Mouse (Mus musculus) limb, embryonic 15.5 days (tissue): Measurements from ENCODE around the gene Cenpt. TPM values are rescaled to one million over a fixed set of nuclear protein-coding genes. Genes with fewer than 3 reads are reported as not detected.

Experiments used
- ATAC-seq: fragments of 200-750 bp; cut with Nextera tagmentation; 2 replicates; pipeline ENCODE4 v1.8.0; 2017; ENCODE audit warnings: low read depth, moderate TSS enrichment; ENCODE audit not compliant: insufficient number of reproducible peaks, low FRiP score, low TSS enrichment
- H3K27ac ChIP-seq: fragments of 300-500 bp; sonication (generic); 2 replicates; pipeline ENCODE4 v1.5.1; 2015; ENCODE audit warnings: moderate library complexity, mild to moderate bottlenecking, inconsistent platforms
- H3K27me3 ChIP-seq: fragments of 300-500 bp; sonication (generic); 2 replicates; pipeline ENCODE4 v1.6.1; 2015; ENCODE audit warnings: inconsistent platforms
- H3K36me3 ChIP-seq: fragments of 300-500 bp; sonication (generic); 2 replicates; pipeline ENCODE4 v1.6.1; 2015; ENCODE audit warnings: inconsistent platforms
- H3K4me1 ChIP-seq: fragments of 300-500 bp; sonication (generic); 2 replicates; pipeline ENCODE4 v1.6.1; 2015; ENCODE audit warnings: inconsistent platforms
- H3K4me2 ChIP-seq: fragments of 300-500 bp; sonication (generic); 2 replicates; pipeline ENCODE4 v1.6.1; 2015; ENCODE audit warnings: mild to moderate bottlenecking, inconsistent platforms
- H3K4me3 ChIP-seq: fragments of 300-500 bp; sonication (generic); 2 replicates; pipeline ENCODE4 v1.5.1; 2015; ENCODE audit warnings: mild to moderate bottlenecking, inconsistent platforms
- H3K9ac ChIP-seq: fragments of 300-500 bp; sonication (generic); 2 replicates; pipeline ENCODE4 v1.6.1; 2015; ENCODE audit warnings: inconsistent platforms
- H3K9me3 ChIP-seq: fragments of 300-500 bp; sonication (generic); 2 replicates; pipeline ENCODE4 v1.6.1; 2016; ENCODE audit warnings: inconsistent platforms
- WGBS: fragments of 180-500 bp; shearing (Covaris S2); methylation state at CpG from one replicate; pipeline ENCODE4 v1.1.7; 2015; 5-methylcytosine and 5-hydroxymethylcytosine counted together
- polyA plus RNA-seq: library from polyadenylated mRNA; unstranded; fragments of >200 nt; fragmentation: Nextera tagmentation; extraction: Ambion mirVana; gene quantifications from 2 replicates; pipeline ENCODE4 v1.2.1, GENCODE M21; 2015

Gene Cenpt
- 42.3 and 44.7 TPM in 2 replicates for polyA plus RNA-seq

DNA sequence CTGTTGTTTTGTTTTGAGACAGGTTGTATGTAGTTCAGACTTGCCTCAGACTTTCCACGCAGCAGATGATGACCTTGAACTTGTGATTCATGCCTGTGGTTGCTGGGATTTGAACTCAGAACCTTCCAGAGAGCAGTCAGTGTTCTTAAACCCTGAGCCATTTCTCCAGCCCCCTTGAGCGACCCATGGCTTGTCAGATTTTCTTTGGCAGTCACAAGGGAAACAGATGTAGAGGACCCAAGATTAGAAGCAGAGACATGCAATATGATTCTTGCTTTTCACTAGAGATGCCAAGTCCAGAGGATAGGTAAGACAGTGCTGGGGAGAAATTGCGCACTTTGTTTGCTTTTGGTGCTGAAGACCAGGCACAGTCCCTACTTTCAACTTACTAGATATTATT, at the start of gene Cenpt:
Gene Cenpt (minus strand): TSS at position 101 of the 400 bp plus-strand sequence.
- H3K4me1 ChIP-seq = peaks cover 39% of the 10 kb centered on the region
- WGBS = 88% methylated on average over 3 of the region's 3 CpGs
- no peak within 1 kb of the TSS for H3K4me3 ChIP-seq
- no peaks in the 10 kb centered on the region for H3K27me3 ChIP-seq
- peaks cover 15% of the 10 kb centered on the region for H3K36me3 ChIP-seq
- peak within 1 kb of the TSS; percentile 87; the same call in 1 of the 2 replicates for H3K27ac ChIP-seq
- ATAC-seq = no peak
- no peak within 1 kb of the TSS for H3K9ac ChIP-seq
- peak within 1 kb of the TSS; percentile 46; the same call in 1 of the 2 replicates for H3K4me2 ChIP-seq
- no peaks in the 10 kb centered on the region for H3K9me3 ChIP-seq

- no peak for ATAC-seq
Measured at GRCm38 (mm10) chr8:105900941-105901616, 48.0 kb upstream of the Cenpt start.

DNA sequence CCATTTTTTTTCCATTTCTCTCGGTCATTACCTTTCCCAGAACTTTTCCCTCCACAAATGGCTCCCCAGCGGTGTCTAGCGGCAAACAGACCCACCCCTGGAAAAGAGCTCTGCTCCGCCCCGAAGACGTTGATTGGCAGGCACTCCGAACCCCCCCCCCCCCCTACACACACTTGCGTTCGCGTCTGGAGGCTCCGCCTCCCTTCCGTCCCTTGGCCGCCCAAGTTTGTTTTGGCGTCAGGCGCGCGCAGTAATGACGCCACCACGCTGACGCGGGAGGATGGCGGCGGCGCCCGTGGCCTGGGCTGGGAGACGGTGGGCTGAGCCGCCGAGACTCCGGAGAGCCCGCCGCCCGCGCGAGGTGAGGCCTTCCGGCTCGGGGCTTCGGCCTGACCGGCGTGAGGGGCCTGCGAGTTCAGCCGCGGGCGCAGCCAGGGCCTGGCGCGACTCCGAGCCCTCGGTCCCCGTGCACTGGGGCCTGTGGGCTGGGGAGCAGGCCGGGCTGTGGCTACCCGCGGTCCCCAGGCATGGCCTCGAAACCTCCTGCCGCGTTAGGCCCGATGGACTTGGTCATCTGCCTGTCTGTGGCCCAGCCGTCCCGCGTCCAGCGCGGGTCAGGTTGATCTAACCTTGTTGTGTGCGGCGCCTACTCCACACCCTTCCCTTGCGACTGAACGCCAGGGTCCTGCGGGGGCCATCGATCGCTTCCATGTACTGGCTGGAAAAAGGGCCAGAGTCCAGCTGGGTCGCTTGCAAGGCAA, 47.3 kb upstream of the Cenpt start, which contains the start of gene Pskh1:
Gene Pskh1 (plus strand): TSS at position 262 of the 761 bp plus-strand sequence.
- Histone ChIP-seq H3K9ac (peak within 1 kb of the TSS; percentile 100), H3K27ac (peak within 1 kb of the TSS; percentile 94), H3K4me3 (peak within 1 kb of the TSS; percentile 95), H3K4me2 (peak within 1 kb of the TSS; percentile 62), H3K9me3 (no peaks in the 10 kb centered on the region), H3K27me3 (no peaks in the 10 kb centered on the region), H3K4me1 (peaks cover 11% of the 10 kb centered on the region), H3K36me3 (peaks cover 9% of the 10 kb centered on the region; the same call in 1 of the 2 replicates)
- ATAC-seq = peak; percentile 88
- under 1% methylated on average over 68 of the region's 68 CpGs for WGBS

More at GRCm38 (mm10) chr8:105900941-105901616, 48.0 kb upstream of the Cenpt start:
- no peaks in the 10 kb centered on the region for H3K27me3 ChIP-seq
- H3K9me3 ChIP-seq = no peaks in the 10 kb centered on the region
- H3K36me3 ChIP-seq = 0 out of 2 replicates have a peak, but pooled peaks cover 6% of the 10 kb centered on the region
- H3K4me2 ChIP-seq = peak overlapping the region; percentile 62
- peak overlapping the region; percentile 100 for H3K9ac ChIP-seq
- WGBS = 29% methylated on average over 16 of the region's 16 CpGs
- H3K4me3 ChIP-seq = peak overlapping the region; percentile 95
- H3K4me1 ChIP-seq = peaks cover 11% of the 10 kb centered on the region
- H3K27ac ChIP-seq = peak overlapping the region; percentile 94

GRCm38 (mm10) chr8:105897801-105898480, 44.9 kb upstream of the Cenpt start:
- H3K27me3 ChIP-seq = no peaks in the 10 kb centered on the region
- H3K36me3 ChIP-seq = peaks cover 25% of the 10 kb centered on the region
- H3K4me3 ChIP-seq = no peak overlapping the region
- no peaks in the 10 kb centered on the region for H3K9me3 ChIP-seq
- no peak overlapping the region for H3K9ac ChIP-seq
- no peak overlapping the region for H3K27ac ChIP-seq
- ATAC-seq = no peak
- 76% methylated on average over 9 of the region's 9 CpGs for WGBS
- H3K4me1 ChIP-seq = peaks cover 16% of the 10 kb centered on the region
- no peak overlapping the region for H3K4me2 ChIP-seq

DNA sequence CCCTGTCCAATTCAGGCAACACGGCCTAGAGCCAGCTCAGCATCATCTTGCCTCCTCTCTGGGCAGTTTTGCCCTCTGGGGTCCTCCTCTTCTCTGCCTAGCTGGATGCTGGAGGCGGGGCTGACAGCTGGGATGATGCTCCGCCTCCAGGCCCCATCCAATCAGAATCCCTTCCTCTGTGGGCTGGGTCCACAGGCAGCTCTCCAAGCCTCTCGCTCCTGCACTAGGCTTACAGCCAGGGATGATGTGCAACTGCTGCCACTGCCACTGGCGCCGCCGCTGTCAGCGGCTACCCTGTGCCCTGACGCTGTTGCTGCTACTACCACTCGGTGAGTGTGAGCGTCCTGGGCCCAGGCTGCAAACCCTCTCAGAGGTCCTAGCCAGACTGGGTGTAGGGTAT, 40.3 kb upstream of the Cenpt start, which contains the start of gene Nrn1l:
Gene Nrn1l (plus strand): TSS at position 229 of the 400 bp plus-strand sequence.
- WGBS = 9% methylated on average over 11 of the region's 11 CpGs
- Histone ChIP-seq H3K36me3 (peaks cover 70% of the 10 kb centered on the region), H3K4me2 (peak within 1 kb of the TSS; percentile 34), H3K9ac (no peak within 1 kb of the TSS), H3K4me1 (peaks cover 5% of the 10 kb centered on the region), H3K27ac (no peak within 1 kb of the TSS), H3K4me3 (no peak within 1 kb of the TSS), H3K27me3 (no peaks in the 10 kb centered on the region), H3K9me3 (no peaks in the 10 kb centered on the region)
- ATAC-seq = 0 out of 2 replicates have a peak, but pooled peaks have one; percentile 47

DNA sequence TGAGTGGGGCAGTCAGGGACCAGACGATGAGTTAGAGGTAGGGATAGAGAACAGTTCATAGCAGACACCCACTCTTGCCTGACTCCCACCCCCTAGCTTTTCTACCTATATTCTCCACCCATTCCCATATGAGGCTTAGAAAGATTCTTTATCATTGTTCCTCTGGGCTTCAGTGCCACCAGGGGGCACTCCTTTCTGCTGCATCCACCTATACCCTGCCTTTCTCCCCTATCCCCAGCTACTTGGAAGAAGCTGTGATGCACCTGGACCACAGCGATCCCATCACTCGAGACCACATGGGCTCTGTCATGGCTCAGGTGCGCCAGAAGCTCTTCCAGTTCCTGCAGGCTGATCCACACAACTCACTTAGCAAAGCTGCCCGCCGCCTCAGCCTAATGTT, 39.4 kb upstream of the Cenpt start:
- H3K9ac ChIP-seq = no peak overlapping the region
- no peak overlapping the region for H3K27ac ChIP-seq
- peaks cover 79% of the 10 kb centered on the region for H3K36me3 ChIP-seq
- ATAC-seq = no peak; the same call in 1 of the 2 replicates
- no peaks in the 10 kb centered on the region for H3K9me3 ChIP-seq
- H3K4me1 ChIP-seq = peaks cover 5% of the 10 kb centered on the region
- no peak overlapping the region for H3K4me2 ChIP-seq
- no peak overlapping the region for H3K4me3 ChIP-seq
- no peaks in the 10 kb centered on the region for H3K27me3 ChIP-seq
- 84% methylated on average over 6 of the region's 6 CpGs for WGBS

GRCm38 (mm10) chr8:105890870-105891269, 37.8 kb upstream of the Cenpt start:
- Histone ChIP-seq H3K27ac (no peak overlapping the region), H3K27me3 (no peaks in the 10 kb centered on the region), H3K4me1 (peaks cover 5% of the 10 kb centered on the region), H3K9me3 (no peaks in the 10 kb centered on the region), H3K4me3 (no peak overlapping the region), H3K36me3 (peaks cover 93% of the 10 kb centered on the region), H3K4me2 (no peak overlapping the region), H3K9ac (no peak overlapping the region)
- WGBS = 84% methylated on average over 6 of the region's 6 CpGs
- no peak for ATAC-seq

- no peak overlapping the region for H3K4me3 ChIP-seq
- no peak for ATAC-seq
- no peak overlapping the region for H3K27ac ChIP-seq
- H3K9ac ChIP-seq = no peak overlapping the region
- H3K4me2 ChIP-seq = no peak overlapping the region
- H3K4me1 ChIP-seq = peaks cover 5% of the 10 kb centered on the region
- H3K9me3 ChIP-seq = no peaks in the 10 kb centered on the region
- peaks cover 96% of the 10 kb centered on the region for H3K36me3 ChIP-seq
- WGBS = 89% methylated on average over 12 of the region's 12 CpGs
- no peaks in the 10 kb centered on the region for H3K27me3 ChIP-seq
Measured at GRCm38 (mm10) chr8:105889756-105890465, 36.8 kb upstream of the Cenpt start.

DNA sequence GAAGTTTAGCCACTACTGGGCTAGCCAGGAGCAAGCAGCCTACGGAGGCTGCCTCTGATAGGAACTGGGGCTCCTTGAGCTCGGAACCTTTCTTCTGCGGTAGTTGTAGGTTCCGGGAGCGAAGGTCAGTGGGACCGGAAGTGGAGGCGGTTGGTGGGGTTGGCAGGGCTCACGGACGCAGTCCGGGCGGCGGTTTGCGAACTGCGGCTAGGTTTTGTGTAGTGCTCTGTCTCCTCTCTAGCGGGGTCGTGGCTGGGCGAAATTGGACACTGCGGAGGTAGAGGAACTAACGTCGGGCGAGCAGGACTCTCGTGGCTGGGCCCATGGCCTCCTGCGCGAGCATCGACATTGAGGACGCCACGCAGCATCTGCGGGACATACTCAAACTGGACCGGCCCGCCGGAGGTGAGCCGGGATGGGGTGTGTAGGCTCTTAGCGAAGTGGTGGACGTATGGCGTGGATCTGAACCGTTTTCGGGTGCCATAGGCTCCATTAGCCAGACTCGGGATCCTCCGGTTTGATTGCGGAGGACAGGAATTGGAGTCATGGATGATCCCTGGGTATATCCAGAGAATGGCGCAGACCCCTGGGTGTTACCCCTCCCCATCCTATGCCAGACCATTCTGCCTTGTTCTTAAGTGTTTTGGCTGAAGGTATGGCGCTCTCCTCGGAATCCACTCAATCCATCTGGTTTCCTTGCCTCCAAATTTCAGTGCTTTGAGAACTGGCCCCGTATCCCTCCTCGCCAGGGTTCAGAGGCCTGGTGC, 27.9 kb upstream of the Cenpt start, which contains the start of gene Edc4:
Gene Edc4 (plus strand): TSS at position 128 of the 767 bp plus-strand sequence.
- Histone ChIP-seq H3K4me1 (peaks cover 23% of the 10 kb centered on the region), H3K4me2 (peak within 1 kb of the TSS; percentile 87), H3K27me3 (no peaks in the 10 kb centered on the region), H3K36me3 (peaks cover 58% of the 10 kb centered on the region), H3K4me3 (peak within 1 kb of the TSS; percentile 77), H3K27ac (peak within 1 kb of the TSS; percentile 76), H3K9me3 (no peaks in the 10 kb centered on the region), H3K9ac (peak within 1 kb of the TSS; percentile 80)
- peak; percentile 71; the same call in 1 of the 2 replicates for ATAC-seq
- WGBS = under 1% methylated on average over 45 of the region's 45 CpGs

DNA sequence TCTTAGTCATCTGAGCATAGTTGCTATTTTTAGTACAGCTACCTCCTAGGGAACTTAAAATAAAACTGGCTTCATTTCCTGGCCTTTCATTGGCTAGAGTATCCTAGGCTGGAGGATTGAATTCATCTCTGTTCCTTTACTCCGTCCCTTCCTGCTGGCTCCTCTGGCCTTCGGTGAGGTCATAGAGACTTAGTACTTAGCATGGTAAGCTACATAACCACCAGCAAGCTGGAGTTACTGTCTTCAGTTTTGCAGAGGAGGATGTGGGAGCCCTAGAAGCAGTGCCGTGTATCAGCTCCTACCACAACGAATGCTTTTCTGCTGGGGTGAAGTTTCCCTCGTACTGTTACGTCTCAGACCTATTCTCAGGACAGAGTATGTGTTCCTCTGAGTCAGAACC, 21.2 kb upstream of the Cenpt start:
- Histone ChIP-seq H3K36me3 (peaks cover 76% of the 10 kb centered on the region), H3K4me2 (no peak overlapping the region), H3K4me3 (no peak overlapping the region), H3K27me3 (no peaks in the 10 kb centered on the region), H3K4me1 (no peaks in the 10 kb centered on the region), H3K9me3 (no peaks in the 10 kb centered on the region), H3K9ac (no peak overlapping the region), H3K27ac (no peak overlapping the region)
- 84% methylated on average over 6 of the region's 6 CpGs for WGBS
- no peak for ATAC-seq
